Mouse (Mus musculus) hindbrain, postnatal 0 days (tissue): ENCODE measurements around the gene Med21. TPM values are rescaled to one million over a fixed set of nuclear protein-coding genes. Genes with fewer than 3 reads are reported as not detected.

ENCODE experiments used
- ATAC-seq: fragments of 200-750 bp; cut with Nextera tagmentation; 2 replicates; pipeline ENCODE4 v1.8.0; 2017; ENCODE audit warnings: mild to moderate bottlenecking, moderate TSS enrichment, moderate library complexity
- DNase-seq: peaks from one replicate; pipeline ENCODE4 v3.0.0-alpha.2; 2015; ENCODE audit warnings: low spot score
- H3K27ac ChIP-seq: fragments of 300-500 bp; sonication (generic); 2 replicates; pipeline ENCODE4 v1.5.1; 2014; ENCODE audit warnings: mild to moderate bottlenecking
- H3K27me3 ChIP-seq: fragments of 300-500 bp; sonication (generic); 2 replicates; pipeline ENCODE4 v1.6.1; 2014; ENCODE audit warnings: low read length, mixed read lengths; ENCODE audit not compliant: insufficient read depth
- H3K36me3 ChIP-seq: fragments of 300-500 bp; sonication (generic); 2 replicates; pipeline ENCODE4 v1.6.1; 2014; ENCODE audit warnings: low read length, mixed read lengths; ENCODE audit not compliant: insufficient read depth
- H3K4me1 ChIP-seq: fragments of 300-500 bp; sonication (generic); 2 replicates; pipeline ENCODE4 v1.6.1; 2014; ENCODE audit warnings: antibody characterized with exemption, low read length, mixed read lengths; ENCODE audit not compliant: insufficient read depth
- H3K4me2 ChIP-seq: fragments of 300-500 bp; sonication (generic); 2 replicates; pipeline ENCODE4 v1.6.1; 2014; ENCODE audit warnings: low read depth, mild to moderate bottlenecking, low read length, moderate library complexity, mixed read lengths
- H3K4me3 ChIP-seq: fragments of 300-500 bp; sonication (generic); 2 replicates; pipeline ENCODE4 v1.5.1; 2014; ENCODE audit warnings: low read length
- H3K9ac ChIP-seq: fragments of 300-500 bp; sonication (generic); replicated peaks from 2 replicates; pipeline ENCODE4 v1.6.1; 2014; ENCODE audit warnings: mild to moderate bottlenecking, low read length, moderate library complexity, mixed read lengths
- H3K9me3 ChIP-seq: fragments of 300-500 bp; sonication (generic); 2 replicates; pipeline ENCODE4 v1.6.1; 2016; ENCODE audit warnings: low read length, mixed read lengths
- CTCF ChIP-seq: IDR thresholded peaks from 2 replicates; pipeline ENCODE4 v1.5.1; 2016; ENCODE audit warnings: antibody characterized with exemption, control low read depth, low read depth
- WGBS: fragments of 180-500 bp; shearing (Covaris S2); extraction: QIAGEN DNeasy Blood & Tissue Kit; methylation state at CpG from one replicate; pipeline ENCODE4 v1.1.7; 2014; 5-methylcytosine and 5-hydroxymethylcytosine counted together
- polyA plus RNA-seq: library from polyadenylated mRNA; unstranded; fragments of >200 nt; fragmentation: Nextera tagmentation; extraction: Ambion mirVana; gene quantifications from 2 replicates; pipeline ENCODE4 v1.2.1, GENCODE M21; 2015
- total RNA-seq: library from RNA; depleted of rRNA; stranded (reverse); fragments of >200 nt; gene quantifications from 2 replicates; pipeline ENCODE4 v1.2.3, GENCODE M21; 2014; rRNA removed

Gene Med21
- total and polyA plus RNA-seq, 2 experiments from 2014 or later, result 42.3 to 112 TPM

GRCm38 (mm10) chr6:146688010-146688409 lies 45.7 kb downstream of the Med21 start:
- H3K4me3 ChIP-seq, result no peak overlapping the region

DNA sequence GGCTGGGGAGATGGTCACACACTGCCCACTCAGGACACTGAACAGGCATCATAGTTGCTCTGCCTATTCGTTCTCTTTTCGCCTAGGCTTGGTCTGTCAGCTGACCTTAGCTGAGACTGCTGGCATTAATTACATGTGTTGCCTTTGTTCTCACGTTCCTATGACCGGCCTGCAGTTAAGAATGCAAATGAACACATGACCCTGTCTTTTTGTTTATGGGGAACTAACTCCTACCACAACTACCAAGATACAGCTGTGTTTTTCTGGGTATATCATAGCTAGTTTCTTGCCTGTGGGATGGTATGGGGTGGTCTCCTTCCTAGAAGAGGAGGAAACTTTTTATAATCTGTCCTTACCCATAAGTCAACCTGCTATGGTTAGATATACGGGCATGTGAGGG lies 46.5 kb downstream of the Med21 start:
- DNase-seq, result no peak
- 75% methylated on average over 5 of the region's 5 CpGs for WGBS
- no peak overlapping the region for H3K27ac ChIP-seq
- no peaks in the 10 kb centered on the region for H3K4me1 ChIP-seq
- no peaks in the 10 kb centered on the region for H3K27me3 ChIP-seq
- no peak for ATAC-seq
- no peak overlapping the region for H3K4me3 ChIP-seq
- TF ChIP-seq CTCF, result no peak
- no peaks in the 10 kb centered on the region for H3K36me3 ChIP-seq
- H3K9ac ChIP-seq, result no peak overlapping the region
- H3K9me3 ChIP-seq, result no peaks in the 10 kb centered on the region
- H3K4me2 ChIP-seq, result no peak overlapping the region

More at GRCm38 (mm10) chr6:146688010-146688409, 45.7 kb downstream of the Med21 start:
- H3K27me3 ChIP-seq, result no peaks in the 10 kb centered on the region
- no peak for DNase-seq
- H3K9ac ChIP-seq, result no peak overlapping the region
- ATAC-seq, result no peak
- WGBS, result 88% methylated on average over 7 of the region's 7 CpGs
- H3K4me1 ChIP-seq, result no peaks in the 10 kb centered on the region
- H3K36me3 ChIP-seq, result no peaks in the 10 kb centered on the region
- H3K4me2 ChIP-seq, result no peak overlapping the region
- TF ChIP-seq CTCF, result no peak
- no peaks in the 10 kb centered on the region for H3K9me3 ChIP-seq
- H3K27ac ChIP-seq, result no peak overlapping the region

- Histone ChIP-seq H3K36me3 (no peaks in the 10 kb centered on the region), H3K9me3 (no peaks in the 10 kb centered on the region), H3K4me2 (no peak overlapping the region), H3K27ac (no peak overlapping the region), H3K4me1 (no peaks in the 10 kb centered on the region), H3K9ac (no peak overlapping the region), H3K4me3 (no peak overlapping the region), H3K27me3 (no peaks in the 10 kb centered on the region)
- ATAC-seq (no peak), DNase-seq (no peak)
- WGBS, result 54% methylated on average over 5 of the region's 5 CpGs
- TF ChIP-seq CTCF, result no peak
Measured at GRCm38 (mm10) chr6:146697767-146698166, 55.4 kb downstream of the Med21 start.

DNA sequence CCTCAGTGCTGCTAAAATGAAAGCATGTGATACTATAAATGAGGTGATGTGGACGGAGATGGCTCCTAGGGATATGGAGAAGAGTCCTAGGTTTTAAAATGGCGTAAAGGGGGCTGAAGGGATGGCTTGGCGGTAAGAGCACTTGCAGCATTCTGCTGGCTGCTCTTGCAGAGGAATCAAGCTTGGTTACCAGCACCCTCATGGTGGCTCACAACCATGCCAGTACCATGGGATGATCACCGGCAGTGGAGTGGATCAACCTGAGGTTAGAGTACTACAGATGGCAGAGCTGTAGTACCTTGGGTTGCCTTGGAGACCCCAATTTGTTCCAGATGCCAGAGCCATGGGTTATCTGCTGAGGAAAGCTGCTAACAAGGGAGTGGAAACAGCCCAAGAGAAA lies 56.0 kb downstream of the Med21 start:
- WGBS, result 88% methylated on average over 4 of the region's 4 CpGs
- DNase-seq (no peak), ATAC-seq (no peak)

More for the DNA sequence above, 56.0 kb downstream of the Med21 start:
- no peaks in the 10 kb centered on the region for H3K27me3 ChIP-seq
- H3K36me3 ChIP-seq, result no peaks in the 10 kb centered on the region
- TF ChIP-seq CTCF, result no peak
- H3K4me1 ChIP-seq, result no peaks in the 10 kb centered on the region
- no peak overlapping the region for H3K9ac ChIP-seq
- no peak overlapping the region for H3K27ac ChIP-seq
- H3K4me3 ChIP-seq, result no peak overlapping the region
- no peak overlapping the region for H3K4me2 ChIP-seq
- H3K9me3 ChIP-seq, result no peaks in the 10 kb centered on the region

Other genes starting within 250 kb of the Med21 start
- 15.7 and 22.9 TPM in 2 replicates for gene Itpr2, start 140.3 kb upstream of the Med21 start, total RNA-seq
- 15.3 and 15.7 TPM in 2 replicates for gene Itpr2, start 140.3 kb upstream of the Med21 start, polyA plus RNA-seq
- gene Fgfr1op2, start 65.3 kb upstream of the Med21 start, total RNA-seq, result 21.6 and 22.3 TPM in 2 replicates
- gene Fgfr1op2, start 65.3 kb upstream of the Med21 start, polyA plus RNA-seq, result 45.9 and 51.5 TPM in 2 replicates
- 19.3 and 24.6 TPM in 2 replicates for gene Ints13, start 64.7 kb upstream of the Med21 start, total RNA-seq
- gene Ints13, start 64.7 kb upstream of the Med21 start, polyA plus RNA-seq, result 25.7 and 26.4 TPM in 2 replicates
- 43.9 and 45.6 TPM in 2 replicates for gene Tm7sf3, start 277 bp downstream of the Med21 start, total RNA-seq
- 37.2 and 39.5 TPM in 2 replicates for gene Tm7sf3, start 277 bp downstream of the Med21 start, polyA plus RNA-seq
- gene Stk38l, start 82.4 kb downstream of the Med21 start, total RNA-seq, result 4.5 and 5.0 TPM in 2 replicates
- gene Stk38l, start 82.4 kb downstream of the Med21 start, polyA plus RNA-seq, result 12.3 and 14.4 TPM in 2 replicates
- 2.0 and 3.9 TPM in 2 replicates for gene Arntl2, start 153.5 kb downstream of the Med21 start, total RNA-seq
- gene Arntl2, start 153.5 kb downstream of the Med21 start, polyA plus RNA-seq, result 3.8 and 4.1 TPM in 2 replicates
- gene Smco2, start 207.6 kb downstream of the Med21 start, total RNA-seq, result not detected in 2 replicates
- not detected in 2 replicates for gene Smco2, start 207.6 kb downstream of the Med21 start, polyA plus RNA-seq
- gene Ppfibp1, start 245.9 kb downstream of the Med21 start, total RNA-seq, result 17.8 and 26.8 TPM in 2 replicates
- 16.3 and 17.2 TPM in 2 replicates for gene Ppfibp1, start 245.9 kb downstream of the Med21 start, polyA plus RNA-seq